Comparison of ENCODE assay signal across 9 mouse cellular contexts in genomic region chr7:79130385-79130784, GRCm38 (mm10). TPM values are rescaled to one million over a fixed set of nuclear protein-coding genes. Genes with fewer than 3 reads are reported as not detected.
DNase-seq lines count a peak whose midpoint lies in the region; ATAC-seq lines count a peak whose summit lies in the region.
"Had no signal": no experiment of that assay in that cellular context is flagged by ENCODE, and none has a peak within 500 bp of the region (broad histone marks: within the 10 kb centered on the region; RNA-seq: fewer than 3 reads in every experiment).

No protein-coding gene starts in this region.

- peak overlapping the region; percentile 46 for H3K4me2 ChIP-seq in lung, embryonic 16.5 days (ENCODE audit: low read depth, low read length)
- peak overlapping the region; percentile 42 for H3K4me2 ChIP-seq in liver, embryonic 13.5 days
- peak overlapping the region; percentile 53 for H3K4me2 ChIP-seq in stomach, embryonic 15.5 days

- 7% methylated on average over 13 of the region's 13 CpGs for WGBS in lung, embryonic 16.5 days
- 26% methylated on average over 13 of the region's 13 CpGs for WGBS in liver, embryonic 13.5 days (ENCODE audit: insufficient replicate concordance)
- WGBS in stomach, embryonic 15.5 days: 13% methylated on average over 13 of the region's 13 CpGs

- H3K4me3 ChIP-seq in lung, embryonic 16.5 days (ENCODE audit: low read length): peak overlapping the region; percentile 26
- peak overlapping the region; percentile 10; the same call in 1 of the 2 replicates for H3K4me3 ChIP-seq in liver, embryonic 13.5 days (replicated peaks)
- H3K4me3 ChIP-seq in stomach, embryonic 15.5 days (replicated peaks): peak overlapping the region; percentile 29

- no peak for ATAC-seq in lung, embryonic 16.5 days (ENCODE audit: low read depth)
- ATAC-seq in liver, embryonic 13.5 days (ENCODE audit: low read depth): no peak
- no peak for ATAC-seq in stomach, embryonic 15.5 days (ENCODE audit: insufficient read depth, low FRiP score, low read depth)
- ATAC-seq in cerebellum, adult (ENCODE audit: insufficient number of reproducible peaks, low FRiP score, low TSS enrichment): no peak
- ATAC-seq in erythroid progenitor cell, adult 5-6 weeks (replicated peaks; ENCODE audit: low FRiP score, poor library complexity, severe bottlenecking): no peak

- peaks cover 7% of the 10 kb centered on the region for H3K36me3 ChIP-seq in lung, embryonic 16.5 days (ENCODE audit: control insufficient read depth, insufficient read depth, low read length)
- H3K36me3 ChIP-seq in liver, embryonic 13.5 days: 0 out of 2 replicates have a peak, but pooled peaks cover 5% of the 10 kb centered on the region
- H3K36me3 ChIP-seq in stomach, embryonic 15.5 days: peaks cover 4% of the 10 kb centered on the region; the same call in 1 of the 2 replicates

- no peaks in the 10 kb centered on the region; the same call in 1 of the 2 replicates for H3K27me3 ChIP-seq in lung, embryonic 16.5 days (ENCODE audit: control insufficient read depth, insufficient read depth, low read depth, low read length)
- H3K27me3 ChIP-seq in liver, embryonic 13.5 days: peaks cover 29% of the 10 kb centered on the region
- H3K27me3 ChIP-seq in stomach, embryonic 15.5 days (replicated peaks): peaks cover 5% of the 10 kb centered on the region; the same call in 1 of the 2 replicates

- H3K27ac ChIP-seq in lung, embryonic 16.5 days (ENCODE audit: low read length): no peak overlapping the region
- H3K27ac ChIP-seq in liver, embryonic 13.5 days: no peak overlapping the region
- H3K27ac ChIP-seq in stomach, embryonic 15.5 days: no peak overlapping the region

- H3K9me3 ChIP-seq in lung, embryonic 16.5 days (ENCODE audit: control insufficient read depth, low read length): no peaks in the 10 kb centered on the region
- no peaks in the 10 kb centered on the region for H3K9me3 ChIP-seq in liver, embryonic 13.5 days (replicated peaks)
- no peaks in the 10 kb centered on the region for H3K9me3 ChIP-seq in stomach, embryonic 15.5 days

- peak; percentile 13 for DNase-seq in adrenal gland, postnatal 14 days
- no peak for DNase-seq in adrenal gland, postnatal 36 days
- no peak for DNase-seq in lung, postnatal 14 days
- no peak for DNase-seq in liver, embryonic 13.5 days
- DNase-seq: kidney, adult 11 months had no signal

- no peak overlapping the region; the same call in 1 of the 2 replicates for H3K9ac ChIP-seq in lung, embryonic 16.5 days (ENCODE audit: low read length)
- H3K9ac ChIP-seq in liver, embryonic 13.5 days: no peak overlapping the region
- no peak overlapping the region for H3K9ac ChIP-seq in stomach, embryonic 15.5 days

- H3K4me1 ChIP-seq in lung, embryonic 16.5 days (replicated peaks; ENCODE audit: control insufficient read depth, insufficient read depth, low read length): peaks cover 10% of the 10 kb centered on the region
- peaks cover 10% of the 10 kb centered on the region; the same call in 1 of the 2 replicates for H3K4me1 ChIP-seq in liver, embryonic 13.5 days (replicated peaks)
- H3K4me1 ChIP-seq in stomach, embryonic 15.5 days: 0 out of 2 replicates have a peak, but pooled peaks cover 14% of the 10 kb centered on the region

RNA-seq across cellular contexts. Expression of gene Hapln3, which starts 0.4 kb away (rescaled TPM):
- 1.1 and 1.3 TPM in 2 replicates for total RNA-seq in adrenal gland, postnatal 14 days (2021)
- 1 to 10 TPM; 1.0 to 2.0 TPM for total RNA-seq in adrenal gland, postnatal 36 days (2021)
- 1.2 and 1.4 TPM in 2 replicates for polyA plus RNA-seq in lung, embryonic 16.5 days (2015; fragmentation: Nextera tagmentation; extraction: Ambion mirVana)
- 0.37 and 0.65 TPM in 2 replicates for polyA plus RNA-seq in liver, embryonic 13.5 days (2015; fragmentation: Nextera tagmentation; extraction: Ambion mirVana)
- 2.3 and 2.7 TPM in 2 replicates for polyA plus RNA-seq in stomach, embryonic 15.5 days (2015; fragmentation: Nextera tagmentation; extraction: Ambion mirVana)
- total RNA-seq in erythroid progenitor cell, adult 5-6 weeks (2015; ENCODE audit: low replicate concordance): not detected in 2 replicates
- total RNA-seq in erythroid progenitor cell, adult 5-6 weeks (2017; ENCODE audit: low replicate concordance): not detected in 2 replicates

RNA-seq across cellular contexts. Expression of gene Mfge8, which starts 18.5 kb away (rescaled TPM):
- total RNA-seq in adrenal gland, postnatal 14 days (2021): 220 and 296 TPM in 2 replicates
- total RNA-seq in adrenal gland, postnatal 36 days (2021): 100 to 1,000 TPM; 283 to 302 TPM
- 393 and 397 TPM in 2 replicates for polyA plus RNA-seq in lung, embryonic 16.5 days (2015; fragmentation: Nextera tagmentation; extraction: Ambion mirVana)
- 58.9 and 63.7 TPM in 2 replicates for polyA plus RNA-seq in liver, embryonic 13.5 days (2015; fragmentation: Nextera tagmentation; extraction: Ambion mirVana)
- polyA plus RNA-seq in stomach, embryonic 15.5 days (2015; fragmentation: Nextera tagmentation; extraction: Ambion mirVana): 218 and 234 TPM in 2 replicates
- total RNA-seq in erythroid progenitor cell, adult 5-6 weeks (2015; ENCODE audit: low replicate concordance): 1.1 and 2.5 TPM in 2 replicates
- 5.8 TPM in 1 of 2 replicates, not detected in the other for total RNA-seq in erythroid progenitor cell, adult 5-6 weeks (2017; ENCODE audit: low replicate concordance)

Comparison
In these comparisons a context has a peak if more than half of its experiments do, and no peak if none do; other contexts are left out.
1. RNA of gene Mfge8, which starts 18.5 kb away (total RNA-seq): 283 to 302 TPM in adrenal gland, postnatal 36 days and 220 to 296 TPM in adrenal gland, postnatal 14 days; 1.1 to 5.8 TPM in erythroid progenitor cell, adult 5-6 weeks; every median in the first group is over 10 times any median in the second.
2. Peak in every context shown above with its lines, with median percentiles within 50 percentile points of each other: H3K4me2 ChIP-seq and H3K4me3 ChIP-seq.